Mouse (Mus musculus) brain, embryonic 18.5 days (tissue): ENCODE data around the gene Vps37c.

ENCODE experiments used
- DNase-seq: peaks from one replicate; pipeline ENCODE4 v3.0.0-alpha.2; 2012; ENCODE audit warnings: low read depth, low spot score

Gene Vps37c

DNA sequence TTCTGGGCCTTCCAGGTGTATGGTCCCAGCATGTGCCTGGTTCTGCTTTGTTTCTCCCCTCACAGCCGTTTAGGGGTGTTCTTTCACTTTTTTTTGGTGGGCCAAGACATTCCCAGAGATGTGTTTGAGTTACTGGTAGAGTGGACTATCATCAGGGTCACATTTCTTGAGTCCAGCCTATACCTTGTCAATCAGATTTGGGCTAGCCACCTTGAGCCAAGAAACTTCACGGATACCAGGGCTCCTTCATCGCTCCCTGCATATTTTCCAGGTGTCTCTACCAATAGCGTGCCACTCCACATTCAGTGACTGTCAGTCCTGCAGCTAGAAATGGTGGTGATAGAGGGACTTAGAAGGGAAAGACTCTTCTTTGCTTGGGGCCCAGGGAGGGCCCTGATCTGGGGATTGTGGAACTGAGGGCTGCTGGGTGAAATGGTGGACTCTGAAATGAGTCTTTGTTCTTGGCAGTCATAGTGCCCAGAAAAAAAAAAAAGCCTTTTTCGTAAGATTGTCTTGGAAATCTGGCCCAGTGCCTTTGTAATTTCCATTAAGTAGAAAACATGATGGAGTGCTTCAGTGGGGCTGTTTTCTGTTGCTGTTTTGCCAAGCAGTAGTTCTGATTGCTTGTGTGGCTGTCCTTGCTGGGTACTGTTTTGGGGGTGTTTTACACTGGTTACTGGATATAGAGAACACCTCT is 1.1 kb downstream of the Vps37c start:
- DNase-seq: no peak

DNA sequence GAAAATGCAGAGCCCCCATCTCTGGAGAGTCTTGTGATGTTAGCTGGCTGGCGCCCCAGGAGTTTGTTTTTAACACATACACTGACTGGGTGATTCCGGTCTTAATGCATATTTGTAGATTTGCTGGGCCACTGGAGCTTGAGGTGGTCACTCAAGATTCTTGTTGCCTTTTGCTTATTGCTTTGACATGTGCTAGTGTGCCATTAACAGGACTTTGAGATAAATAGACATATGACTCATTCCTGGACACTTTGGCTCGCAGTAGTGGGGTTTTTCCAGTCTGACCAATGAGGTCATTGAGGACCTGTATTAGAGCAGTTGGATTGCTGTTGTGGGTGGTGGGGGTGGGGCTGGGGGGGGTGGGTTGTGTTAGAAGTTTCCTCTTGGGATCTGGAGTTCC is 1.8 kb downstream of the Vps37c start:
- DNase-seq: no peak

DNA sequence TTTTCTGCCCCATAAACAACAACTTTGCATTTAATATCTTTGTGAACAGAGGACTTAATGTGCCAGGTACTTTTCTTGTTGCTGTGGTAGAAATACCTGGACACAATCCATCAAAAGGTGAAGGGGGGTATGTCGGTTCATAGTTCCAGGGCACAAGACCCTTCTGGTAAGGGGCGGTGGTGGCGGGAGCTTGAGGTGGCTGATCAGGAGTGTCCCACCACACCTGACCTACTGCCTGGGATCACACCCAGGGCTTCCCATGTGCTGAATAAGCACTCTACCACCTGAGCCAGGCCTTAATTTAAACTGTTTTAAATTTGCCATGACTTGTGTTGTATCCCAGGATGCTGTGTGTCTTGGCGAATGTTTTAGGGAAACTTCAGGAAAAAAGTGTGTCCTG is 2.6 kb downstream of the Vps37c start:
- DNase-seq: no peak

DNA sequence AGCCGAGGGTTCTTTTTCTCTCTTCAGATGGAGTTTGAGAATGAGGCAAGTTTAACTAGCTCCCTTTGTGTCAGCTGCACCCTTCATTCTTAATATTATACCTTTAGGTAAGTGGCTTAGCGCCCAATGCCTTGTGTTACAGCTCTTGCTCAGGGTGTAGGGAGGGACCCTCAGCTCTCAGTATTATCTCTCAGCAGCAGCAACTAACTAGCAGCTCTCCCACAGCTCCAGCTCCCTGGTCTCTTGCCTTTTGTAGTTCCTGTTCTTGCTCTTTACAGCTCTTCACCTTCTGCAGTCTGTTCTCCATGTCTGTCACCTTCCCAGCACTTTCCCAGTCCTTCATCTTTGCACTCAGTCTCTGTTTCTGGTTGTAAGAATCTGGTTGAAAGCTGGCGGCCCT is 3.1 kb downstream of the Vps37c start:
- no peak for DNase-seq

DNA sequence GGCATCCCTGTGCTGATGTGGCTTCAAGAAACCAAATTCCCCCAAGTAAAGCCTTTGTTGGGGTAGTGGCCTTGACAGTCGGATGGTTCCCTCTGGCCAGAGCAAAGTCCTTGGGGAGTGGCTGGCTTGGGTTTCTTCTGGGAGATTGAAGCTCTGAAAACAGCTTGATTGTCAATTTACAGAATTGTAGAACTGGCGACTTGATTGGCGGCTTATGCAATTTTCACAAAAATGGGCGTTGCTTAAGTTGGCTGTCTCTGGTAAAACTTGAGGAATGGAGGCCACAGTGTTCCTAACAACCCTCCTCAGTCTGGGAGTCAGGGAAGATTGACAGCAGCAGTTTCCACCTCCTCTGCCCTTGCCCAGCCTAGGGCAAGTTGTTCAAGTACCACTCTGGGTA is 3.8 kb downstream of the Vps37c start:
- DNase-seq: no peak

DNA sequence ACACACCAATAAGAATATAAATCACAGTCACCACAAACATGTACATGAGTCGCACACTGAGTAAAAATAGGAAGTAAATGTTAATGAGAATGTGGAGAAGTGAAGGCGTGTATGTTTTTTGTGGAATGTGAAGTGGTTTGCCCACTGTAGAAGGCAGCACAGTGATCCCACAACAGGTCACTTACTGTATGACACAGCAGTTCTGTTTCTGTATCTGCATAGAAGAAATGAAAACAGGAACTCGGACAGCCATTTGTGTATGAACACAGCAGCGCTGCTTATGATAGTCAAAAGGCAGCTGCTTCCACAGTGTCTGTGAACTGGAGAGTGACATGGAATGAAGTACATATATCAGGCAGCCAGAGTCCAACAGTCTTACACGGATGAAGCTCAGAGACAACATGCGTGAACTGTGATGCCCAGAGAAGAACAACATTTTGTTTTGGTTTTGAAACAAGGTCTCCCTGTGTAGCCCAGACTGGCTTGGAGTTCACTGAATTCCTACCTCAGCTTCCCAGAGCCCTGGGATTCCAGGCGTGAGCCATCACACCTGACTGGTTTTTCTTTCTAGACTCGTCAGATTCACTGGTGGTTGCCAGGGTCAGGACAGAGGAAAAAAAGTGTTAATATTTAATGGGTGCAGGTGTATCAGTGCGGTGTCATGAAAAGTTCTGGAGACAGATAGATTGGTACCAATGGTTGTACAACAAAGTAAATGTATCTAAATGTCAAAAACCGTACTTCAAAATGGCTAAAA is 5.6 kb downstream of the Vps37c start:
- no peak for DNase-seq

DNA sequence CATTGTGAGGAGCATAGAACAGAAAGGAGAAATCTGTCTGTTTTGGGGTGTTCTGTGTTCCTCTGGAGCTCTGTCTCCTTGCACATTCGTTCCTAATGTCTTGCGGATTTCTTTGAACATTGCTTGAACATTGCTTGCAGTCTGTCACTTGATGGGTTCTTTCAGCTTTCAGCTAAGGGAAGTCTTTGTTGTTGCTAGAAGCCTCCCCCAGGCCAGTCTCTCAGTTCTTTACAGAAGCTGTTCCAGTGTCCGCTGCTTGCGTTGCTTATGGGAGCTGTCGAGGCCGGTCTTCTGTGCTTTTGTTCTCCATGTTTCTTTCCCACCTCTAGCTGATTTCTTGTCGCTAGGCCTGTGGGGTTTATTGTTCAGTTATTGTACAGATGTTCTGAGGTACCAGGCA is 7.3 kb downstream of the Vps37c start:
- DNase-seq: no peak

DNA sequence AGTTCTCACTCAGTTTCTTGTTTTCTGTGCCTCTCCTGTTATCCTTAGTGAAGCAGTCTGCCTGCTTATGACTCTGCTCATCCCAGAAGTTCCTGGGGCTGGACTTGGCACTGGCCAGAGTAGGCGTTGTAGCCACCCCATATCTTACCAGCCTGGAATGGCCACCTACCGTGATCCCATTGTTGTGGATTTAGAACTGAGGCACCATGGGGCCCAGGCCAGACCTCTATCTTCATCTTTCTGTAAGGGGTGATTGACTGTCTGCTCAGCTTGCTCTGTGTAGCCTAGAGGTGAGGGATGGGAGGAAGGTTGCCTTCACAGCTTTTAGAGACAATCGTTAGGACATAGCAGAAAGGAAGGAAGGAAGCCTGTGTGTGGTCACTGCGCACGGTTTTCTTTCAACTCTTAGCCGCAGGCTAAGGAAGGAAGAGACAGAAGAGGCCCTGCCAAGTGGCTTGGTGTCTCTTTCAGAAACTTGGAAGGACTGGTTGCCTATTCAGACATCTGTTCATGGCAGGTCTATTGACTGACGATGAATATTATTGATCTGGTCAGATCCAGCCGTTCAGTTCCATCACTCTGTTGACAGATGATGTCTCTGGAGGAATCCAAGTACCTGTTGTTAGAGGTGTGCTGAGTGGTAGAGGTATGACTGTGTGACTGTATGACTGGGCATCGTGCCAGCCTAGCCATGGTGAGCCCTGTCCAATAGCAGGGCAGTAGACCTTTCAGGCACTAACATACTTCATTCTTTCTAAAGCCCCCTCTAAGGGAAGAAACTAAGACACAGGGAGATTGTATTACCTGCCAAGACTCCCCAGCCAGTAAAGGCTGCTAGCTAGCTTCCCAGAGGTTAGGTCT is 9.8 kb downstream of the Vps37c start:
- no peak for DNase-seq

DNA sequence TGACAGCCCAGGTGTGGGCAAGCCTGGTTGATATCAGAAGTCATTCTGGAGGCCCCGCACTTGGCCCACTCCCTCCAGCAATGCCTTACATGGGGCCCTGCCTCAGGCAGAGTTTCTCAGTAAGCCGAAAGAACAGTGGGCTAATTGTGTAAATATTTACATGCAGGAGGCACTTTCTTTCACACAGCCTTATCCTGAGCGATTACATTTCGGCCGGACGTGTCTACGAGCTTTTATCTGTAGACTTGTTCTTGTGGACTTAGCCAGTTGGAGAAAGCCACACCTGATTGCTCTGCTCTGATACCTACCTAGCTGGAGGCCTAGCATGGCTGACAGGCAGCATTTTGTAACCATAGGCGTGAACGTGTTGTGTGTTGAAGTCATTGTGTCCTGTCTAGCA is 11.3 kb downstream of the Vps37c start:
- DNase-seq: no peak

DNA sequence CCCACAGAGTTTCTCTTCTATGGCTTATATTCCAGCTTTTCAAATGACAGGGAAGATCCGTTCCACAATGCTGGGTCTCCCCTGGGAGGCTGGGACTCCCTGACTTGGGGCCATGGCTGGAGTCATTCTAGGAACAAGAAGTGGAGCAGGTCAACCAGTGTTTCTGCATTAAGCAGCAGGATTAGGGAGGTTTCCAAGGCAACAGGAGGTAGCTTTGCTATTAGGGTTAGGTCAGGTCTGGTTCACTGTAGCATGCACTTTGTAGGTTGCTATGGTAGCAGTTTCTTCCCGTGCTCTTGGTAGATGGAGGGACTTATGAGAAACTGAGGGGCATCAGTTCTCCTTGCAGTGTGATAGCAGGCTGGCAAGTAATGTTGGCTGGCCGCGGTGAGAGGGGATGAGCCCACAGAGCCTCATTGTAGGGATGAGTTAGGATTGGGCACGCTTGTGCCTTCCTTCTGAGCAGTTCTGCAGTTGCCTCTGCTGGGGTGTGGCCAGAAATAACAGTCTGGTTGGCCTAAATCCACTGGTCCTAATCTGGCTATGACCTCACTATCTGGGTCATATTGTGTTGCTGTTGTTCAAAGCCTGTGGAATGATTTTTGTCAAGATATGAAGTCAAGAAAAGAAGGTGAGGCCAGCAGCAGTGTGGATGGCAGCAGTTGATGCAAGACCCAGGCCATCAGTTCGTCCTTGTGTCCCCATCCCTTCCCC is 12.6 kb downstream of the Vps37c start:
- DNase-seq: no peak

DNA sequence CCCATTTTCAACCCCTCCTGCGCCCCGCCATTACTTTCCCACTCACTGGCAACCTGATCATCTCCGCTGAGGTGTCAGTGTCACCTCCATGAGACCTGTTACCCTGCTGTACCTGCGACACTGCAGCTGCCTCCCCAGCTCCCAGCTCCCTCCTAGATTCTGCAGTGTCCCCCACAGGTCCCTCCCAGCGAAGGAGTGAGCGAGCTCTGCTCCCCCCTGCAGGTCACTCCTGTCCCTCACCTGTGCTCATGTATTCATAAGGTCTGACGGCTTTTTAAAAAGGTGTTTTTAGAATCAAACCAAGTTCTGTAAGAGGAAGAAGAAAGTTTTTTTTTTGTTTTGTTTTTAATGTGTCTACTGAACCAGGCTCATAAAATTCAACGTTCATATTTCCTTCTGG is 13.6 kb downstream of the Vps37c start:
- no peak for DNase-seq

DNA sequence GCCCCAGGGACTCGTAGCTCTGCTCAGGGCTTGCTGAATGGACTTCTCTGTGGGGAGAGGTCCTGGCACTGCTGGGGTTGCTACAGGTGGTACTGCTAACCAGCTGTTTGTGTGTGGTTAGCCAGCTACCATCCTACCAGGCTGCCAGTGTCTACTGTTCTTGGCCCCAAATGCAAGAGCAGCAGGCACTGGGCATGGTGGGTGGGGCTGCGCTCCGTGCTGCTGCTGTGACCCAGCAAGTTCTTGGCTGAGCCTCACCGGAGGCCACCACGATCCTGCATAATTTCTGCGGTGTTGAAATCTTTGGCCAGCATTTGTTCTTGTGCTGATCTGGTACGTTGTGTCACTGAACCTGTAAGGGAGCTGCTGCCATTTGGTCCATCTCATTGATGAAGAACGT is 14.9 kb downstream of the Vps37c start:
- DNase-seq: no peak

DNA sequence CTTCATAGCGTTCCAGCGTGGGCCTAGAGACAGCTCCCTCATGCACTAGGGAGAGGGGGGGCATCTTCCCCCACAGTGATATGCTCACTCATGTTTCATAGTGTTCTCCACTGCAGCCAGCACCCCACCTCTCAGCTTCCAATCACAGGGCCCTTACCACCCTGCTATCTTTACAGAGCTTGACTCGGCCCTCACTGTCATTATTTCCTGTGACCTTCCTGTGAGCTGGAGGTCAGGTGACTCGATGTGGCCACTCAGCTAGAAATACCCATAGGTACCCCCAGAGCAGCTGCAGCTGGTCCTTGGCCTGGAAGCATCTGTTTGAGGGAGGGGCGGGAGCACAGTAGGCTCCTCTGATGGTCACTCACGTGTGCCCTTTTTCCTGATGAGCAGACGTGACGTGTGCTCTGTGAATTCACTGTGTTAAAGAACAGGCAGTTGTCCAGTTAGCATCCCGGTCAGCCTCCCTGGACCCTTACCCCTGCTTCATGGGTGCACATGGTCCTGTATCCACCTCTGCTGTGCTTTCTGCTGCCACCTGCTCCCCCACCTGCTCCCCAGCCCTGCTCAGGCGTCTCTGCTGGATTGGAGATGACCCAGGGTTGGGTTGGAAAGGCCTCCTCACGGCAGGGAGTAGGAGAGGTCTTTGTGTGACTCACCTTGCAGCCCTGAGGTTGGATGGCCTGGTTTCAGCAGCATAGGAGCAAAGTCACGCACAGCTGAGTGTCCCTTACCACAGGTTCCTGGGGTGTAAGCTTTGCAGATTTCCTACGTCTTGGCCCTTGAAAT is 18.7 kb downstream of the Vps37c start:
- DNase-seq: no peak

DNA sequence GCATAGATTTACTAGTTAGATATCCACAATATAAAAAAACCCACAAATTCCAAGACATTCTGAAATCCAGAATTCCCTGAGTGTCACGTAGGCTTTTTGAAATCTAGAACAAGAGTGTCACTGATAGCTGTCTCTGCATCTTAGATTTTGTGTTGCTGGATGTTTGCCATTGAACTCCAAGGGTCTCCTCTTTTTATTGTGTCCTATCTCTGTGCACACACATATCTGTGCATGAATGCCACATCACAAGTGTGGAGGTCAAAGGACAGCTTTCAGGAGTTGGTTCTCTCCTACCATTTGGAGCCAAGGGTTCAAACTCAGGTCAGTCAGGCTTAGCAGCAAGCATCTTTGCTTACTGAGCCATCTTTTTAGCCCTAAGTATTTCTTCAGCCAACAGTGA is 19.3 kb downstream of the Vps37c start:
- no peak for DNase-seq

DNA sequence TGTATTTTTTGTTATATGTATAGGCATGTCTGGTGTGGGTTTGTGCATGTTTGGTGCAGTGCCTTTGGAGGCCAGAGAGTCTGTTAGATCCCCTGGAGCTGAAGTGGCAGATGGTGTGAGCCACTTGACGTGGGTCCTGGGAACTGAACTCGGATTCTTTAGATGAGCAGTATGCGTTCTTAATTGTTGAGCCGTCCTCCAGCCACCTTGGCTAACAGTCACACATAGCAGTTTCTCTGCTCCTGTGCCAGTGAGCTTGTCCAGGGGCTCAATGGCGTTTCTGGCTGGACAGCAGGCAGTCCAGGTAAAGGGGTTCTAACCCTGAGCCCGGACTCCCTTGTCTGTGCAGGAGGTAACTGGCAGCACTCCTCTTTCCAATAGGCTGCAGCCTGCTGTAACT is 20.4 kb downstream of the Vps37c start:
- DNase-seq: no peak

DNA sequence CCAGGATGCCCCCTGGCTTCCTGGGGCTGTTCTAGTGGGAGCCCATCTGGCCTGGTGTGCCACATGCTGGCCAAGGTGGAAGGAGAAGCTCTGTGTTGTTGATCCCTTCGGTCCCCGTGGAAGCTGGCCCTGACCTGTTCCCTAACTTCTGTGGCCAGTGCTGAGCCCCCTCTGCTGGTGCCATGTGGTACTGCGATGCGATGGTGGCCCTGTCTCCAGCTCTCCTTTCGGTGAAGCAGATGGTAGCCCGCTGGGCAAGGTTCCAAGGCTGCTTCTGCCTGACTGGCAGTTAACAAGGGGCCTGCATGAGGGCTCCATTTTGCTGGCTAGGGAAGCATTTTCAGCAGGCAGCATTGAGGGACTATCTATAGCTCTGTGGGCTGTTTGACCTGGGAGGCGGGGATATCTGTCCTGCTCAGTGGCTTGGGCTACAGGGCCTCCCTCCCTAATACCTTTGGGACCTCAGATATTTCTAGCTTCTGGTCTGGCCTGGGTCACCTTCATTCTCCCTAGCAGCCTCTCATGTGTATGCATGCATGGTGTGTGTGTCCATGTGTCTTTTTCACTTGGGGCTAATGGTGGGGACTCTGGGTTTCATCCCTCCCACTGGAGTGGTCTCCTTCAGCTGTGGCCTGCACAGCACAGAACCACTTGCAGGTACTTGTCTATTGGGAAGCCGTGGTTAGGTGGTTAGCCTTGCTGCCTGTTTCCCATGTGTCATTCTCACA is 21.0 kb downstream of the Vps37c start:
- DNase-seq: peak; percentile 87

DNA sequence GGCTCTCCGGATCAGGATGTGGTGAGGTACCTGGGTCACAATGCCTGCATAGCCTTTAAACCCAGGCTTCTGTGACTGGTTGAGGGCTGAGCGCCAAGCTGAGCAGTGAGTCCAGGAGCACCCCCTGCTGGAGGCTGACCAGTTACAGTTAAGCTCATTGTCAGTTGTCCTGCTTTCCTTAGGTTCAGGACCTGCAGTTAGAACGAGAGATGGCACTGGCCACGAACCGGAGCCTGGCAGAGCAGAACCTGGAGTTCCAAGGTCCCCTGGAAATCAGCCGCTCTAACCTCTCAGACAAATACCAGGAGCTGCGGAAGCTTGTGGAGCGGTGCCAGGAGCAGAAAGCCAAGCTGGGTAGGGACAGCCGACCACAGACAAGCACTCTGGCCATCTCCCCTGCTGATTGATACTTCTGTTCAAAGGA is 21.6 kb downstream of the Vps37c start:
- no peak for DNase-seq

DNA sequence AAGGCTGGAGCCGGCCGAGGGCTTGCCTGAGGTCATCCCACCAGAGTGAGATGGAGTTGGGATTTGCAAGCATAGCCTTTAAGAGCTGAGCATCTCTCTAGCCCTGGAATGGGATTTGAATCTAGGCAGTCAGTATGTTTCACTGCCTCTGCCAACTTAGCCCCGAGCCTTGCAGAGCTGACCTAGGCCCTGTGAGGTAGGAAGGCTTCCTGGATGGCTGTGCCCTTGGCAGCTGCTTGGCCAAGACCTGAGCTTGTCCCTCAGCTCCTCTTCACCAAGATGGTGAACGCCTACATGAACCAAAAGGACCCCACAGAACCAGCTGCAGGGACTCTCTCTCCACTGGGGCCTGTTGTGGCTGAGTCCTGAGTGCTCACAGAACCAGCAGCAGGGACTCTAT is 22.2 kb downstream of the Vps37c start:
- DNase-seq: no peak

DNA sequence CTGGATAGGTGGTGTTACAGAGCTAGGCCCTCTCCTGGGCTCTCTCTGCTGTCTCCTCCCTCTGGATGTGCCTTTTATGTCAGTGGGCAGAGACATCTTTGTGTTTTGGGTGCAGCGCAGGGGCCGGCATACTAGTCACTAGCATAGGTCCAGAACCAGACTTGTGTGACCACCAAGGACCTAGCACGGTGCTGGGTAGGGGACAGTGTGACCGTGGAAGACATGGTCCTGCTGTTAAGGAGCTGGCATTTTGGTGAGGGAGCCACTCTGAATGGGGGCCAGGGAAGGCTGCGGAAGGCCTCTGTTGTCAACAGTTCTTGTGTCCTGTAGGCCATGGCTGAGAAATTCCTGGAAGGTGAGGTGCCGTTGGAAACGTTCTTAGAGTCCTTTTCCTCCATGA is 23.7 kb downstream of the Vps37c start:
- no peak for DNase-seq

DNA sequence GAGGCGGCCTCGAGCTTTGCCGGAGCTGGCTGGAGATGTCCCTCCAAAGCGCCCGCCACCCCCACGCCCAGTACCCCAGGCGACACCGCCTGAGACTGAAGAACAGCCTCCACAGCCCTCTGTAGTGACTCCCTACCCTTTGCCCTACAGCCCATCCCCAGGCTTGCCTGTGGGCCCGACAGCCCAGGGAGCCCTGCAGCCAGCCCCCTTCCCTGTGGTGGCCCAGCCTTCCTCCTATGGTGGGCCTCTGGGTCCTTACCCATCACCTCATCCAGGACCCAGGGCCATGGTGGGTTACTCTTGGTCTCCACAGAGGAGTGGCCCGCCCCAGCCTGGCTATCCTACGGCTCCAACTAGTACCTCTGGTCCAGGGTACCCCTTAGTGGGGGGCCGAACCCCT is 24.1 kb downstream of the Vps37c start:
- no peak for DNase-seq
